In genomic region chr1:133959521-133959920, GRCm38 (mm10) we compare ENCODE assay signal across 12 mouse cellular contexts. TPM values are rescaled to one million over a fixed set of nuclear protein-coding genes. Genes with fewer than 3 reads are reported as not detected.
DNase-seq lines count a peak whose midpoint lies in the region; ATAC-seq lines count a peak whose summit lies in the region.
"Had no signal": no experiment of that assay in that cellular context is flagged by ENCODE, and none has a peak within 500 bp of the region (broad histone marks: within the 10 kb centered on the region; RNA-seq: fewer than 3 reads in every experiment).

No protein-coding gene starts in this region.

- peak; percentile 89 for DNase-seq in NIH3T3 (ENCODE audit: low read depth)
- DNase-seq in fibroblast of lung, adult 2 months (ENCODE audit: low read depth): peak; percentile 94
- DNase-seq in kidney, adult 8-10 months: peak; percentile 28 to 37
- peak; percentile 69 for DNase-seq in lung, postnatal 10 days
- no peak for DNase-seq in left cerebral cortex, adult 9 months (ENCODE audit: low spot score in 2 of 2)
- DNase-seq in forebrain, embryonic 11.5 days (ENCODE audit: low spot score): no peak
- DNase-seq in left cerebral cortex, adult 18-20 months (ENCODE audit: low spot score in 2 of 2): no peak
- DNase-seq in frontal cortex, adult 2 months (ENCODE audit: extremely low spot score in 1 of 2, low spot score in 1 of 2): no peak

- no peak overlapping the region for H3K27ac ChIP-seq in forebrain, embryonic 11.5 days (ENCODE audit: low read depth, low read length)
- H3K27ac ChIP-seq: forebrain, embryonic 15.5 days; hindbrain, postnatal 0 days; limb, embryonic 12.5 days; neural tube, embryonic 12.5 days had no signal

- no peak overlapping the region for H3K9ac ChIP-seq in forebrain, embryonic 11.5 days (ENCODE audit: low read length)
- H3K9ac ChIP-seq: forebrain, embryonic 15.5 days; limb, embryonic 12.5 days; neural tube, embryonic 12.5 days had no signal

- no peaks in the 10 kb centered on the region for H3K36me3 ChIP-seq in forebrain, embryonic 11.5 days (ENCODE audit: control insufficient read depth, insufficient read depth, low read length)
- H3K36me3 ChIP-seq: forebrain, embryonic 15.5 days; limb, embryonic 12.5 days; neural tube, embryonic 12.5 days had no signal

- H3K4me1 ChIP-seq in forebrain, embryonic 11.5 days (replicated peaks; ENCODE audit: control insufficient read depth, insufficient read depth, low read length): peaks cover 4% of the 10 kb centered on the region

- H3K9me3 ChIP-seq in forebrain, embryonic 11.5 days (ENCODE audit: control insufficient read depth, low read length): no peaks in the 10 kb centered on the region
- H3K9me3 ChIP-seq: forebrain, embryonic 15.5 days; limb, embryonic 12.5 days; neural tube, embryonic 12.5 days had no signal

- 85% methylated on average over 5 of the region's 5 CpGs for WGBS in forebrain, embryonic 11.5 days

- H3K27me3 ChIP-seq in forebrain, embryonic 11.5 days (ENCODE audit: control insufficient read depth, insufficient read depth, low read length): no peaks in the 10 kb centered on the region
- H3K27me3 ChIP-seq: forebrain, embryonic 15.5 days had no signal

- H3K4me2 ChIP-seq in forebrain, embryonic 11.5 days (ENCODE audit: low read depth, low read length, severe bottlenecking): no peak overlapping the region
- H3K4me2 ChIP-seq: forebrain, embryonic 15.5 days; limb, embryonic 12.5 days; neural tube, embryonic 12.5 days had no signal

- H3K4me3 ChIP-seq in forebrain, embryonic 11.5 days (ENCODE audit: low read depth, low read length): no peak overlapping the region
- H3K4me3 ChIP-seq: forebrain, embryonic 15.5 days; limb, embryonic 12.5 days; neural tube, embryonic 12.5 days had no signal

- ATAC-seq in forebrain, embryonic 11.5 days (replicated peaks; ENCODE audit: low FRiP score): no peak
- ATAC-seq: forebrain, embryonic 15.5 days; hindbrain, postnatal 0 days had no signal

RNA-seq across cellular contexts. Expression of gene Prelp, which starts 38.3 kb away (rescaled TPM):
- 1.2 and 1.4 TPM in 2 replicates for polyA plus RNA-seq in forebrain, embryonic 11.5 days (2014; fragmentation: Nextera tagmentation; extraction: Ambion mirVana)
- 10 to 100 TPM; 12.1 to 13.1 TPM for total RNA-seq in left cerebral cortex, adult 18-20 months (2021)
- polyA plus RNA-seq in frontal cortex, adult 2 months (2012; rRNA removed): 9.0 and 10.3 TPM in 2 replicates

RNA-seq across cellular contexts. Expression of gene Optc, which starts 51.7 kb away (rescaled TPM):
- polyA plus RNA-seq in forebrain, embryonic 11.5 days (2014; fragmentation: Nextera tagmentation; extraction: Ambion mirVana): 2.5 and 2.6 TPM in 2 replicates
- total RNA-seq in left cerebral cortex, adult 18-20 months (2021): 1 to 10 TPM in 1 of 2 experiments, under 1 TPM in 1; 0.75 to 1.6 TPM
- 0.99 and 1.7 TPM in 2 replicates for polyA plus RNA-seq in frontal cortex, adult 2 months (2012; rRNA removed)

Comparison
In these comparisons a context has a peak if more than half of its experiments do, and no peak if none do; other contexts are left out.
1. DNase-seq: peak in NIH3T3 (single experiment), fibroblast of lung, adult 2 months (single experiment), kidney, adult 8-10 months (2 of 2) and lung, postnatal 10 days (single experiment); none in left cerebral cortex, adult 9 months (0 of 2), forebrain, embryonic 11.5 days (single experiment), left cerebral cortex, adult 18-20 months (0 of 2) and frontal cortex, adult 2 months (0 of 2).